Comparison of ENCODE assay signal across 10 mouse cellular contexts in the genomic region with DNA sequence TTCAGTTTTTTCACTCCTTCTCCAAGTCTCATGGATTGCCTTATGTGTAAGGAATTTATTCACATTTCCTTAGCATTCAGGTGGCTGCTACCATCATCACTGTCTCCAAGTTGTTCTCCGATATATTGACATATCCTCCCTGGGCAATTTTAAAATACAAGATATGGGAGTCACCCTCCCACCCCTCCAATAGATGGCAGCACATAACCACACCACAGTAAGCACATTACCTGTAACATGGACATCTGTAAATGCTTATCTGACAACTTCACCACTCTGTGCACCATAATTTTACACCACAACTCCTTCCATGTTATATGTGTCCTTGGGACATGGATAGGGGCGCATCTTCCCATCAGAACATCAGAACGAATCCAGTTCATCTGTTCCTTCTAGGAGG.
DNase-seq lines count a peak whose midpoint lies in the region; ATAC-seq and TF ChIP-seq lines count a peak whose summit lies in the region.
"Had no signal": no experiment of that assay in that cellular context is flagged by ENCODE, and none has a peak within 500 bp of the region (broad histone marks: within the 10 kb centered on the region; RNA-seq: fewer than 3 reads in every experiment).

No protein-coding gene starts in this region.

- H3K4me1 ChIP-seq in hindbrain, postnatal 0 days (ENCODE audit: insufficient read depth, low read length), result no peaks in the 10 kb centered on the region
- no peaks in the 10 kb centered on the region for H3K4me1 ChIP-seq in hindbrain, embryonic 13.5 days (replicated peaks)
- H3K4me1 ChIP-seq: embryonic facial prominence, embryonic 15.5 days had no signal

- no peaks in the 10 kb centered on the region for H3K9me3 ChIP-seq in hindbrain, postnatal 0 days (ENCODE audit: low read length)
- H3K9me3 ChIP-seq in hindbrain, embryonic 13.5 days, result no peaks in the 10 kb centered on the region
- H3K9me3 ChIP-seq: embryonic facial prominence, embryonic 15.5 days had no signal

- DNase-seq in hindbrain, postnatal 0 days (ENCODE audit: low spot score), result no peak
- DNase-seq in right cerebral cortex, adult 2 months (ENCODE audit: low spot score in 2 of 2), result peak; percentile 16 to 41
- DNase-seq in right cerebral cortex, postnatal 25 days, result no peak
- peak; percentile 51 for DNase-seq in brain, adult 2 months (ENCODE audit: low read depth, low spot score)
- DNase-seq in spleen, postnatal 14 days (ENCODE audit: low spot score in 2 of 2), result no peak
- DNase-seq in Muller cell, postnatal 12 days (ENCODE audit: inconsistent ontology term), result no peak

- no peak for ATAC-seq in hindbrain, postnatal 0 days
- no peak for ATAC-seq in hindbrain, embryonic 13.5 days (ENCODE audit: low FRiP score)
- peak; percentile 67; the same call in 1 of the 2 replicates for ATAC-seq in megakaryocyte-erythroid progenitor cell, adult 5-6 weeks (replicated peaks; ENCODE audit: low FRiP score, low TSS enrichment, poor library complexity, severe bottlenecking)

- no peak overlapping the region for H3K4me2 ChIP-seq in hindbrain, postnatal 0 days (ENCODE audit: low read depth, low read length)
- H3K4me2 ChIP-seq in hindbrain, embryonic 13.5 days, result no peak overlapping the region
- H3K4me2 ChIP-seq: embryonic facial prominence, embryonic 15.5 days; heart, embryonic 11.5 days had no signal

- WGBS in hindbrain, postnatal 0 days, result 91% methylated on average over 3 of the region's 3 CpGs
- 88% methylated on average over 3 of the region's 3 CpGs for WGBS in hindbrain, embryonic 13.5 days

- H3K4me3 ChIP-seq in hindbrain, postnatal 0 days (ENCODE audit: low read length), result no peak overlapping the region
- no peak overlapping the region for H3K4me3 ChIP-seq in hindbrain, embryonic 13.5 days
- H3K4me3 ChIP-seq: embryonic facial prominence, embryonic 15.5 days had no signal

- no peak overlapping the region for H3K9ac ChIP-seq in hindbrain, postnatal 0 days (replicated peaks; ENCODE audit: low read length)
- H3K9ac ChIP-seq in hindbrain, embryonic 13.5 days, result no peak overlapping the region
- H3K9ac ChIP-seq: embryonic facial prominence, embryonic 15.5 days had no signal

- no peak overlapping the region for H3K27ac ChIP-seq in hindbrain, postnatal 0 days
- H3K27ac ChIP-seq in hindbrain, embryonic 13.5 days, result no peak overlapping the region
- H3K27ac ChIP-seq: embryonic facial prominence, embryonic 15.5 days had no signal

- H3K36me3 ChIP-seq in hindbrain, postnatal 0 days (ENCODE audit: insufficient read depth, low read length), result no peaks in the 10 kb centered on the region
- no peaks in the 10 kb centered on the region for H3K36me3 ChIP-seq in hindbrain, embryonic 13.5 days
- H3K36me3 ChIP-seq: embryonic facial prominence, embryonic 15.5 days had no signal

- peak; percentile 43 for TF ChIP-seq CTCF in hindbrain, postnatal 0 days (IDR thresholded peaks at IDR 0.05; ENCODE audit: low read depth)

- no peaks in the 10 kb centered on the region for H3K27me3 ChIP-seq in hindbrain, postnatal 0 days (ENCODE audit: insufficient read depth, low read length)
- H3K27me3 ChIP-seq in hindbrain, embryonic 13.5 days, result no peaks in the 10 kb centered on the region
- H3K27me3 ChIP-seq: embryonic facial prominence, embryonic 15.5 days had no signal

Comparison
In these comparisons a context has a peak if more than half of its experiments do, and no peak if none do; other contexts are left out.
1. DNase-seq: peak in right cerebral cortex, adult 2 months (2 of 2) and brain, adult 2 months (single experiment); none in hindbrain, postnatal 0 days (single experiment), right cerebral cortex, postnatal 25 days (single experiment), spleen, postnatal 14 days (0 of 2) and Muller cell, postnatal 12 days (single experiment).